Mouse (Mus musculus) midbrain, embryonic 12.5 days (tissue): ENCODE measurements around the gene Rap1gap2. TPM values are rescaled to one million over a fixed set of nuclear protein-coding genes. Genes with fewer than 3 reads are reported as not detected.

Experiments
- ATAC-seq: fragments of 200-750 bp; cut with Nextera tagmentation; 2 replicates; pipeline ENCODE4 v1.8.0; 2017; ENCODE audit warnings: low read depth, moderate TSS enrichment, moderate library complexity; ENCODE audit not compliant: low FRiP score
- H3K27ac ChIP-seq: fragments of 300-500 bp; sonication (generic); replicated peaks from 2 replicates; pipeline ENCODE4 v1.5.1; 2016; ENCODE audit warnings: mild to moderate bottlenecking
- H3K27me3 ChIP-seq: fragments of 300-500 bp; sonication (generic); 2 replicates; pipeline ENCODE4 v1.6.1; 2016; ENCODE audit warnings: mild to moderate bottlenecking
- H3K36me3 ChIP-seq: fragments of 300-500 bp; sonication (generic); 2 replicates; pipeline ENCODE4 v1.6.1; 2016
- H3K4me1 ChIP-seq: fragments of 300-500 bp; sonication (generic); 2 replicates; pipeline ENCODE4 v1.6.1; 2016
- H3K4me2 ChIP-seq: fragments of 300-500 bp; sonication (generic); replicated peaks from 2 replicates; pipeline ENCODE4 v1.6.1; 2016; ENCODE audit warnings: mild to moderate bottlenecking, moderate library complexity
- H3K4me3 ChIP-seq: fragments of 300-500 bp; sonication (generic); 2 replicates; pipeline ENCODE4 v1.5.1; 2016; ENCODE audit warnings: mild to moderate bottlenecking
- H3K9ac ChIP-seq: fragments of 300-500 bp; sonication (generic); replicated peaks from 2 replicates; pipeline ENCODE4 v1.6.1; 2016; ENCODE audit warnings: mild to moderate bottlenecking, moderate library complexity
- H3K9me3 ChIP-seq: fragments of 300-500 bp; sonication (generic); 2 replicates; pipeline ENCODE4 v1.6.1; 2016; ENCODE audit warnings: mild to moderate bottlenecking
- WGBS: fragments of 180-500 bp; shearing (Covaris S2); methylation state at CpG from one replicate; pipeline ENCODE4 v1.1.7; 2016; 5-methylcytosine and 5-hydroxymethylcytosine counted together
- polyA plus RNA-seq: library from polyadenylated mRNA; unstranded; fragments of >200 nt; fragmentation: Nextera tagmentation; extraction: Ambion mirVana; gene quantifications from 2 replicates; pipeline ENCODE4 v1.2.1, GENCODE M21; 2016

Rap1gap2 gene
- 5.0 and 6.1 TPM in 2 replicates for polyA plus RNA-seq

- 0 out of 2 replicates have a peak, but pooled peaks have one; percentile 19 for ATAC-seq
- no peaks in the 10 kb centered on the region for H3K36me3 ChIP-seq
- under 1% methylated on average over 50 of the region's 50 CpGs for WGBS
- H3K27me3 ChIP-seq: peaks cover 59% of the 10 kb centered on the region
- H3K4me1 ChIP-seq: peaks cover 8% of the 10 kb centered on the region; the same call in 1 of the 2 replicates
- H3K4me2 ChIP-seq: peak within 1 kb of the TSS; percentile 84
- H3K27ac ChIP-seq: no peak within 1 kb of the TSS
- peak within 1 kb of the TSS; percentile 48 for H3K4me3 ChIP-seq
- H3K9ac ChIP-seq: peak within 1 kb of the TSS; percentile 54
- H3K9me3 ChIP-seq: no peaks in the 10 kb centered on the region
Observed at GRCm38 (mm10) chr11:74610545-74611176, at the start of gene Rap1gap2. TSS of gene Rap1gap2 (minus strand) at chr11:74610915.

- no peak overlapping the region for H3K27ac ChIP-seq
- H3K27me3 ChIP-seq: no peaks in the 10 kb centered on the region
- no peak overlapping the region for H3K4me3 ChIP-seq
- peaks cover 84% of the 10 kb centered on the region for H3K36me3 ChIP-seq
- no peak overlapping the region for H3K9ac ChIP-seq
- H3K4me2 ChIP-seq: no peak overlapping the region
- H3K9me3 ChIP-seq: 0 out of 2 replicates have a peak, but pooled peaks cover 6% of the 10 kb centered on the region
- no peaks in the 10 kb centered on the region for H3K4me1 ChIP-seq
- no peak for ATAC-seq
- 98% methylated on average over 13 of the region's 13 CpGs for WGBS
Observed at GRCm38 (mm10) chr11:74660336-74660735, 49.6 kb upstream of the Rap1gap2 start.

GRCm38 (mm10) chr11:74655941-74656340 is 45.2 kb upstream of the Rap1gap2 start:
- Histone ChIP-seq H3K36me3 (peaks cover 41% of the 10 kb centered on the region), H3K27me3 (no peaks in the 10 kb centered on the region), H3K9ac (no peak overlapping the region), H3K4me3 (no peak overlapping the region), H3K27ac (no peak overlapping the region), H3K9me3 (0 out of 2 replicates have a peak, but pooled peaks cover 6% of the 10 kb centered on the region), H3K4me1 (peaks cover 14% of the 10 kb centered on the region), H3K4me2 (no peak overlapping the region)
- WGBS: 94% methylated on average over 3 of the region's 3 CpGs
- no peak for ATAC-seq

- no peak overlapping the region for H3K4me2 ChIP-seq
- H3K4me1 ChIP-seq: peaks cover 33% of the 10 kb centered on the region
- H3K27ac ChIP-seq: no peak overlapping the region
- no peak for ATAC-seq
- WGBS: 70% methylated on average over 6 of the region's 6 CpGs
- 0 out of 2 replicates have a peak, but pooled peaks cover 5% of the 10 kb centered on the region for H3K9me3 ChIP-seq
- no peaks in the 10 kb centered on the region; the same call in 1 of the 2 replicates for H3K27me3 ChIP-seq
- H3K9ac ChIP-seq: peak overlapping the region; percentile 28; the same call in 1 of the 2 replicates
- peaks cover 15% of the 10 kb centered on the region for H3K36me3 ChIP-seq
- H3K4me3 ChIP-seq: no peak overlapping the region
Observed at GRCm38 (mm10) chr11:74653385-74653784, 42.7 kb upstream of the Rap1gap2 start.

- WGBS: 54% methylated on average over 4 of the region's 4 CpGs
- no peak for ATAC-seq
- peak overlapping the region; percentile 7; the same call in 1 of the 2 replicates for H3K4me2 ChIP-seq
- peak overlapping the region; percentile 28; the same call in 1 of the 2 replicates for H3K9ac ChIP-seq
- no peak overlapping the region for H3K27ac ChIP-seq
- no peaks in the 10 kb centered on the region for H3K9me3 ChIP-seq
- no peaks in the 10 kb centered on the region; the same call in 1 of the 2 replicates for H3K27me3 ChIP-seq
- no peak overlapping the region for H3K4me3 ChIP-seq
- peaks cover 34% of the 10 kb centered on the region for H3K4me1 ChIP-seq
- H3K36me3 ChIP-seq: peaks cover 9% of the 10 kb centered on the region
Observed at GRCm38 (mm10) chr11:74652791-74653191, 42.1 kb upstream of the Rap1gap2 start.

GRCm38 (mm10) chr11:74650576-74651100 is 39.9 kb upstream of the Rap1gap2 start:
- H3K27ac ChIP-seq: 0 out of 2 replicates have a peak overlapping the region, but pooled peaks have one; percentile 10
- peaks cover 34% of the 10 kb centered on the region for H3K4me1 ChIP-seq

GRCm38 (mm10) chr11:74649647-74650551 is 39.2 kb upstream of the Rap1gap2 start:
- Histone ChIP-seq H3K9me3 (no peaks in the 10 kb centered on the region), H3K4me1 (peaks cover 34% of the 10 kb centered on the region), H3K9ac (peak overlapping the region; percentile 87), H3K27me3 (no peaks in the 10 kb centered on the region; the same call in 1 of the 2 replicates), H3K36me3 (no peaks in the 10 kb centered on the region), H3K4me3 (peak overlapping the region; percentile 95), H3K27ac (peak overlapping the region; percentile 65; the same call in 1 of the 2 replicates), H3K4me2 (peak overlapping the region; percentile 97)
- WGBS: 2% methylated on average over 51 of the region's 53 CpGs
- ATAC-seq: peak; percentile 74; the same call in 1 of the 2 replicates

More at GRCm38 (mm10) chr11:74650576-74651100, 39.9 kb upstream of the Rap1gap2 start:
- no peak for ATAC-seq
- Histone ChIP-seq H3K9me3 (no peaks in the 10 kb centered on the region), H3K4me2 (peak overlapping the region; percentile 97), H3K4me3 (peak overlapping the region; percentile 95), H3K9ac (peak overlapping the region; percentile 87), H3K27me3 (no peaks in the 10 kb centered on the region; the same call in 1 of the 2 replicates), H3K36me3 (no peaks in the 10 kb centered on the region)
- WGBS: 69% methylated on average over 4 of the region's 4 CpGs

GRCm38 (mm10) chr11:74649095-74649646 is 38.5 kb upstream of the Rap1gap2 start, which contains the start of gene Cluh:
TSS of gene Cluh (plus strand) at chr11:74649495.
- Histone ChIP-seq H3K27me3 (no peaks in the 10 kb centered on the region; the same call in 1 of the 2 replicates), H3K27ac (peak within 1 kb of the TSS; percentile 65), H3K9ac (peak within 1 kb of the TSS; percentile 87), H3K4me3 (peak within 1 kb of the TSS; percentile 95), H3K4me1 (peaks cover 34% of the 10 kb centered on the region), H3K36me3 (no peaks in the 10 kb centered on the region), H3K9me3 (no peaks in the 10 kb centered on the region), H3K4me2 (peak within 1 kb of the TSS; percentile 97)
- WGBS: under 1% methylated on average over 56 of the region's 58 CpGs
- peak; percentile 91 for ATAC-seq

- Histone ChIP-seq H3K4me3 (peak overlapping the region; percentile 95), H3K36me3 (no peaks in the 10 kb centered on the region), H3K9ac (peak overlapping the region; percentile 87; the same call in 1 of the 2 replicates), H3K9me3 (no peaks in the 10 kb centered on the region), H3K4me1 (peaks cover 34% of the 10 kb centered on the region), H3K27me3 (no peaks in the 10 kb centered on the region; the same call in 1 of the 2 replicates), H3K4me2 (peak overlapping the region; percentile 97), H3K27ac (peak overlapping the region; percentile 65)
- ATAC-seq: peak; percentile 7; the same call in 1 of the 2 replicates
- WGBS: 0% methylated on average over 1 of the region's 1 CpGs
Observed at GRCm38 (mm10) chr11:74648676-74649075, 38.0 kb upstream of the Rap1gap2 start.

GRCm38 (mm10) chr11:74647966-74648365 is 37.3 kb upstream of the Rap1gap2 start:
- 80% methylated on average over 1 of the region's 1 CpGs for whole genome bisulfite sequencing
- H3K4me1 ChIP-seq: peaks cover 30% of the 10 kb centered on the region
- no peaks in the 10 kb centered on the region; the same call in 1 of the 2 replicates for H3K27me3 ChIP-seq
- H3K4me2 ChIP-seq: no peak overlapping the region
- H3K9me3 ChIP-seq: no peaks in the 10 kb centered on the region
- H3K27ac ChIP-seq: no peak overlapping the region
- no peak for ATAC-seq
- no peaks in the 10 kb centered on the region for H3K36me3 ChIP-seq
- no peak overlapping the region for H3K4me3 ChIP-seq
- no peak overlapping the region for H3K9ac ChIP-seq

- Histone ChIP-seq H3K9me3 (no peaks in the 10 kb centered on the region), H3K27ac (no peak overlapping the region), H3K9ac (no peak overlapping the region), H3K4me2 (no peak overlapping the region), H3K4me3 (no peak overlapping the region), H3K36me3 (no peaks in the 10 kb centered on the region), H3K27me3 (peaks cover 44% of the 10 kb centered on the region), H3K4me1 (peaks cover 15% of the 10 kb centered on the region)
- ATAC-seq: no peak
- 75% methylated on average over 1 of the region's 1 CpGs for WGBS
Observed at GRCm38 (mm10) chr11:74639628-74640027, 28.9 kb upstream of the Rap1gap2 start.
